Mouse (Mus musculus) intestine, postnatal 0 days (tissue): ENCODE data around the gene Cdx2. TPM values are rescaled to one million over a fixed set of nuclear protein-coding genes. Genes with fewer than 3 reads are reported as not detected.
A peak's percentile ranks its signal among the peaks of the same experiment; 100 is the strongest.

ENCODE experiments used
- ATAC-seq: fragments of 200-750 bp; cut with Nextera tagmentation; 2 replicates; pipeline ENCODE4 v1.8.0; 2017; ENCODE audit warnings: mild to moderate bottlenecking, moderate TSS enrichment, moderate library complexity
- H3K27ac ChIP-seq: fragments of 300-500 bp; sonication (generic); 2 replicates; pipeline ENCODE4 v1.5.1; 2014; ENCODE audit warnings: mild to moderate bottlenecking, low read depth, low read length, moderate library complexity
- H3K27me3 ChIP-seq: fragments of 300-500 bp; sonication (generic); replicated peaks from 2 replicates; pipeline ENCODE4 v1.6.1; 2014; ENCODE audit warnings: low read length, mixed read lengths; ENCODE audit not compliant: control insufficient read depth, insufficient read depth
- H3K36me3 ChIP-seq: fragments of 300-500 bp; sonication (generic); 2 replicates; pipeline ENCODE4 v1.6.1; 2014; ENCODE audit warnings: mild to moderate bottlenecking, moderate library complexity; ENCODE audit not compliant: control insufficient read depth, insufficient read depth
- H3K4me1 ChIP-seq: fragments of 300-500 bp; sonication (generic); replicated peaks from 2 replicates; pipeline ENCODE4 v1.6.1; 2014; ENCODE audit warnings: antibody characterized with exemption, low read length, mixed read lengths; ENCODE audit not compliant: control insufficient read depth, insufficient read depth
- H3K4me2 ChIP-seq: fragments of 300-500 bp; sonication (generic); replicated peaks from 2 replicates; pipeline ENCODE4 v1.6.1; 2014; ENCODE audit warnings: low read depth, mild to moderate bottlenecking, moderate library complexity
- H3K4me3 ChIP-seq: fragments of 300-500 bp; sonication (generic); 2 replicates; pipeline ENCODE4 v1.5.1; 2014; ENCODE audit warnings: low read depth, low read length
- H3K9ac ChIP-seq: fragments of 300-500 bp; sonication (generic); 2 replicates; pipeline ENCODE4 v1.6.1; 2014; ENCODE audit warnings: mild to moderate bottlenecking, low read depth, low read length
- H3K9me3 ChIP-seq: fragments of 300-500 bp; sonication (generic); 2 replicates; pipeline ENCODE4 v1.6.1; 2016; ENCODE audit warnings: mixed run types; ENCODE audit not compliant: control insufficient read depth
- CTCF ChIP-seq: sonication (generic); IDR thresholded peaks from 2 replicates; pipeline ENCODE4 v1.5.1; 2016; ENCODE audit warnings: low read depth, mild to moderate bottlenecking, control low read depth, antibody characterized with exemption, moderate library complexity
- WGBS: fragments of 180-500 bp; shearing (Covaris S2); extraction: QIAGEN DNeasy Blood & Tissue Kit; methylation state at CpG from one replicate; pipeline ENCODE4 v1.1.7; 2014; 5-methylcytosine and 5-hydroxymethylcytosine counted together
- polyA plus RNA-seq: library from polyadenylated mRNA; unstranded; fragments of >200 nt; fragmentation: Nextera tagmentation; extraction: Ambion mirVana; gene quantifications from 2 replicates; pipeline ENCODE4 v1.2.1, GENCODE M21; 2015

Gene Cdx2
- polyA plus RNA-seq, 1 experiment from 2014 or later: 35.0 TPM

- ATAC-seq: no peak
- H3K4me1 ChIP-seq: no peaks in the 10 kb centered on the region
- H3K4me3 ChIP-seq: peak overlapping the region; percentile 27
- peak overlapping the region; percentile 51 for H3K27ac ChIP-seq
- WGBS: 3% methylated on average over 27 of the region's 27 CpGs
- no peaks in the 10 kb centered on the region for H3K9me3 ChIP-seq
- H3K4me2 ChIP-seq: peak overlapping the region; percentile 59
- H3K36me3 ChIP-seq: no peaks in the 10 kb centered on the region
- H3K27me3 ChIP-seq: peaks cover 16% of the 10 kb centered on the region; the same call in 1 of the 2 replicates
- no peak for TF ChIP-seq CTCF
- H3K9ac ChIP-seq: peak overlapping the region; percentile 23; the same call in 1 of the 2 replicates
These were observed 6.0 kb upstream of the Cdx2 start for GRCm38 (mm10) chr5:147312830-147313685.

- H3K4me1 ChIP-seq: no peaks in the 10 kb centered on the region
- no peak for ATAC-seq
- TF ChIP-seq CTCF: no peak
- H3K9me3 ChIP-seq: no peaks in the 10 kb centered on the region
- H3K27ac ChIP-seq: 0 out of 2 replicates have a peak overlapping the region, but pooled peaks have one; percentile 90
- no peak overlapping the region for H3K9ac ChIP-seq
- no peak overlapping the region for H3K4me3 ChIP-seq
- no peaks in the 10 kb centered on the region for H3K36me3 ChIP-seq
- H3K4me2 ChIP-seq: peak overlapping the region; percentile 69; the same call in 1 of the 2 replicates
- WGBS: 8% methylated on average over 2 of the region's 2 CpGs
- H3K27me3 ChIP-seq: peaks cover 21% of the 10 kb centered on the region; the same call in 1 of the 2 replicates
These were observed 2.7 kb upstream of the Cdx2 start for GRCm38 (mm10) chr5:147309786-147310185.

- no peaks in the 10 kb centered on the region for H3K36me3 ChIP-seq
- TF ChIP-seq CTCF: no peak
- no peaks in the 10 kb centered on the region for H3K9me3 ChIP-seq
- peak overlapping the region; percentile 94; the same call in 1 of the 2 replicates for H3K9ac ChIP-seq
- peak overlapping the region; percentile 69 for H3K4me2 ChIP-seq
- peak overlapping the region; percentile 90 for H3K27ac ChIP-seq
- no peak for ATAC-seq
- no peaks in the 10 kb centered on the region for H3K4me1 ChIP-seq
- H3K27me3 ChIP-seq: peaks cover 21% of the 10 kb centered on the region; the same call in 1 of the 2 replicates
- WGBS: 14% methylated on average over 9 of the region's 9 CpGs
- peak overlapping the region; percentile 74 for H3K4me3 ChIP-seq
These were observed 1.4 kb upstream of the Cdx2 start for GRCm38 (mm10) chr5:147308451-147308850.

GRCm38 (mm10) chr5:147307398-147307785 lies 322 bp upstream of the Cdx2 start:
- peak overlapping the region; percentile 69 for H3K4me2 ChIP-seq
- H3K9ac ChIP-seq: peak overlapping the region; percentile 94
- no peak; the same call in 1 of the 2 replicates for ATAC-seq
- 2% methylated on average over 12 of the region's 12 CpGs for WGBS
- H3K36me3 ChIP-seq: no peaks in the 10 kb centered on the region
- peaks cover 21% of the 10 kb centered on the region; the same call in 1 of the 2 replicates for H3K27me3 ChIP-seq
- TF ChIP-seq CTCF: 0 out of 2 replicates have a peak, but pooled peaks have one; percentile 12
- no peaks in the 10 kb centered on the region for H3K4me1 ChIP-seq
- H3K27ac ChIP-seq: peak overlapping the region; percentile 90
- peak overlapping the region; percentile 74 for H3K4me3 ChIP-seq
- no peaks in the 10 kb centered on the region for H3K9me3 ChIP-seq

- H3K4me2 ChIP-seq: peak overlapping the region; percentile 69
- TF ChIP-seq CTCF: no peak
- no peaks in the 10 kb centered on the region for H3K4me1 ChIP-seq
- ATAC-seq: no peak
- H3K27ac ChIP-seq: peak overlapping the region; percentile 90
- H3K36me3 ChIP-seq: peaks cover 7% of the 10 kb centered on the region; the same call in 1 of the 2 replicates
- H3K27me3 ChIP-seq: peaks cover 17% of the 10 kb centered on the region; the same call in 1 of the 2 replicates
- H3K9ac ChIP-seq: peak overlapping the region; percentile 94
- no peaks in the 10 kb centered on the region for H3K9me3 ChIP-seq
- under 1% methylated on average over 56 of the region's 58 CpGs for WGBS
- H3K4me3 ChIP-seq: peak overlapping the region; percentile 74
These were observed 1.0 kb downstream of the Cdx2 start for GRCm38 (mm10) chr5:147305856-147306637.

GRCm38 (mm10) chr5:147305166-147305565 lies 1.9 kb downstream of the Cdx2 start:
- no peak for TF ChIP-seq CTCF

More at GRCm38 (mm10) chr5:147305166-147305565, 1.9 kb downstream of the Cdx2 start:
- Histone ChIP-seq H3K4me1 (no peaks in the 10 kb centered on the region), H3K4me2 (peak overlapping the region; percentile 69), H3K9me3 (no peaks in the 10 kb centered on the region), H3K27ac (peak overlapping the region; percentile 90), H3K27me3 (peaks cover 18% of the 10 kb centered on the region; the same call in 1 of the 2 replicates), H3K4me3 (peak overlapping the region; percentile 74), H3K9ac (peak overlapping the region; percentile 94), H3K36me3 (peaks cover 8% of the 10 kb centered on the region; the same call in 1 of the 2 replicates)
- no peak for ATAC-seq
- 1% methylated on average over 16 of the region's 16 CpGs for WGBS
